Mouse (Mus musculus): Measurements from ENCODE around the gene Abhd16a. TPM values are rescaled to one million over a fixed set of nuclear protein-coding genes. Genes with fewer than 3 reads are reported as not detected.

Gene Abhd16a
- polyA plus RNA-seq, 3 experiments from 2014 or later = 22.3 to 26.3 (median 25.6) TPM

GRCm38 (mm10) chr17:35088151-35088550 is 912 bp upstream of the Abhd16a start:
- no peak for ATAC-seq

- no peak for ATAC-seq
Observed at GRCm38 (mm10) chr17:35090166-35090932, 1.3 kb downstream of the Abhd16a start.

GRCm38 (mm10) chr17:35092403-35093198 is 3.5 kb downstream of the Abhd16a start:
- no peak for ATAC-seq

- no peak for ATAC-seq
Observed at GRCm38 (mm10) chr17:35094475-35095365, 5.7 kb downstream of the Abhd16a start.

- ATAC-seq = no peak
Observed at GRCm38 (mm10) chr17:35096597-35096996, 7.5 kb downstream of the Abhd16a start.

GRCm38 (mm10) chr17:35097164-35097655 is 8.1 kb downstream of the Abhd16a start:
- no peak for ATAC-seq

- ATAC-seq = no peak
Observed at GRCm38 (mm10) chr17:35100196-35100765, 11.2 kb downstream of the Abhd16a start.

- ATAC-seq = no peak
Observed at GRCm38 (mm10) chr17:35101161-35101560, 12.1 kb downstream of the Abhd16a start.

- no peak for ATAC-seq
Observed at GRCm38 (mm10) chr17:35102299-35102698, 13.2 kb downstream of the Abhd16a start.

- no peak for ATAC-seq
Observed at GRCm38 (mm10) chr17:35103221-35103690, 14.2 kb downstream of the Abhd16a start.

- no peak for ATAC-seq
Observed at GRCm38 (mm10) chr17:35104079-35104478, 15.0 kb downstream of the Abhd16a start.

GRCm38 (mm10) chr17:35104754-35105153 is 15.7 kb downstream of the Abhd16a start:
- no peak for ATAC-seq

GRCm38 (mm10) chr17:35105740-35106389 is 16.8 kb downstream of the Abhd16a start:
- ATAC-seq = no peak

GRCm38 (mm10) chr17:35106522-35106921 is 17.5 kb downstream of the Abhd16a start:
- no peak for ATAC-seq

GRCm38 (mm10) chr17:35108097-35108496 is 19.0 kb downstream of the Abhd16a start, which contains the start of gene Ly6g5c:
Ly6g5c (plus strand) TSS chr17:35108279.
- no peak for ATAC-seq

GRCm38 (mm10) chr17:35111774-35112173 is 22.7 kb downstream of the Abhd16a start:
- ATAC-seq = no peak

- peak; percentile 41 for ATAC-seq
Observed at GRCm38 (mm10) chr17:35115046-35116019, 26.3 kb downstream of the Abhd16a start, which contains the start of gene Ly6g5b. Ly6g5b (minus strand) TSS chr17:35115428.

- no peak for ATAC-seq
Observed at GRCm38 (mm10) chr17:35120745-35121142, 31.7 kb downstream of the Abhd16a start.

- peak; percentile 97 for ATAC-seq
Observed at GRCm38 (mm10) chr17:35121143-35121799, 32.2 kb downstream of the Abhd16a start, which contains the start of gene Gpank1. Gpank1 (plus strand) TSS chr17:35121455.
